Mouse (Mus musculus) adrenal gland, adult 8-10 months (tissue): Measurements from ENCODE around the gene Lmf1. TPM values are rescaled to one million over a fixed set of nuclear protein-coding genes. Genes with fewer than 3 reads are reported as not detected.

Experiments used
- DNase-seq: peaks from one replicate; pipeline ENCODE4 v3.0.0; 2022
- total RNA-seq, 4 experiments: library from RNA; stranded (reverse); gene quantifications; 2 replicates each; pipeline ENCODE4 v1.2.4; 2022

Gene Lmf1
- total RNA-seq, 4 experiments from 2014 or later = 36.0 to 39.9 (median 38.2) TPM

DNA sequence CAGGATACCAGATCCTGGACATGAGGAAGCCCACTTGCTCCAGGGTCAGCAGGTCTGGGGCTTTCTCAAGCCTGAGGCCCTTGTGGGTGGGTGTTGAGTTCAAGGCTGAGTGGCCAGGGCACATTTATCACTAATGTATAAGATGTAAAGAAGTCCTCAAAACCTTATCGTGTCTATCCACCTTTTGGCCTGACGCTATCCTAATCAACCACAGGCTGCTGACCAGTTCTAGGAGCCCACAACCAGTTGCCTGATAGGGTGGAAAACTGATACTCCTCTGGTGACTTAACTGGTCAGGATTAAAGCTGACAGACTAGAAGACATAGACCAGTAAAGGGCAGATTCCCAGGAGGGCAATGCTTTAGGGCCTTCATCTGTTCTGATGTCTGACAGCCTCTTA lies 131.1 kb downstream of the Lmf1 start:
- DNase-seq = no peak

GRCm38 (mm10) chr17:25711136-25711535 lies 132.3 kb downstream of the Lmf1 start:
- no peak for DNase-seq

Other genes starting within 250 kb of the Lmf1 start
- 1 to 10 TPM in 1 of 4 experiments, under 1 TPM in 2, not detected in 1; 0.43 to 1.1 (median 0.59) TPM for gene Tpsab1, start 233.5 kb upstream of the Lmf1 start, total RNA-seq
- 1 to 10 TPM; 1.9 to 4.4 (median 2.4) TPM for gene Tpsb2, start 212.8 kb upstream of the Lmf1 start, total RNA-seq
- gene Tpsg1, start 209.8 kb upstream of the Lmf1 start, total RNA-seq = not detected
- gene Cacna1h, start 145.3 kb upstream of the Lmf1 start, total RNA-seq = 100 to 1,000 TPM; 117 to 206 (median 157) TPM
- under 1 TPM in 2 of 4 experiments, not detected in 2; 0.23 to 0.45 TPM for gene Tekt4, start 124.5 kb upstream of the Lmf1 start, total RNA-seq
- gene Sstr5, start 81.8 kb upstream of the Lmf1 start, total RNA-seq = 1 to 10 TPM; 1.0 to 1.4 (median 1.2) TPM
- 1 to 10 TPM in 3 of 4 experiments, under 1 TPM in 1; 0.92 to 2.6 (median 1.2) TPM for gene Sox8, start 8.4 kb upstream of the Lmf1 start, total RNA-seq
- gene Gng13, start 138.1 kb downstream of the Lmf1 start, total RNA-seq = 1 to 10 TPM in 1 of 4 experiments, under 1 TPM in 1, not detected in 2; 0.74 to 2.9 TPM
- gene Chtf18, start 148.3 kb downstream of the Lmf1 start, total RNA-seq = 1 to 10 TPM; 1.2 to 4.9 (median 2.6) TPM
- gene Rpusd1, start 148.6 kb downstream of the Lmf1 start, total RNA-seq = 10 to 100 TPM; 17.8 to 23.5 (median 20.4) TPM
- gene Mslnl, start 157.0 kb downstream of the Lmf1 start, total RNA-seq = under 1 TPM; 0.09 to 0.52 (median 0.30) TPM
- gene Msln, start 175.3 kb downstream of the Lmf1 start, total RNA-seq = 1 to 10 TPM; 4.8 to 7.1 (median 6.0) TPM
- 10 to 100 TPM; 34.8 to 45.2 (median 40.1) TPM for gene Narfl, start 194.7 kb downstream of the Lmf1 start, total RNA-seq
- 10 to 100 TPM; 21.4 to 67.2 (median 55.9) TPM for gene Haghl, start 206.6 kb downstream of the Lmf1 start, total RNA-seq
- gene Ccdc78, start 207.5 kb downstream of the Lmf1 start, total RNA-seq = under 1 TPM in 1 of 4 experiments, not detected in 3; 0.15 TPM
- gene Fam173a, start 213.8 kb downstream of the Lmf1 start, total RNA-seq = 100 to 1,000 TPM in 3 of 4 experiments, 10 to 100 TPM in 1; 91.1 to 131 (median 117) TPM
- gene AC134908.4, start 216.6 kb downstream of the Lmf1 start, total RNA-seq = not detected
- gene Metrn, start 218.1 kb downstream of the Lmf1 start, total RNA-seq = 10 to 100 TPM; 31.4 to 45.8 (median 39.3) TPM
- 10 to 100 TPM; 37.9 to 62.9 (median 43.0) TPM for gene Fbxl16, start 230.0 kb downstream of the Lmf1 start, total RNA-seq
- 10 to 100 TPM; 21.9 to 28.0 (median 24.5) TPM for gene Wdr24, start 244.5 kb downstream of the Lmf1 start, total RNA-seq
- 100 to 1,000 TPM; 104 to 137 (median 119) TPM for gene Jmjd8, start 249.8 kb downstream of the Lmf1 start, total RNA-seq